ENCODE assay signal across 12 mouse cellular contexts in the genomic region with DNA sequence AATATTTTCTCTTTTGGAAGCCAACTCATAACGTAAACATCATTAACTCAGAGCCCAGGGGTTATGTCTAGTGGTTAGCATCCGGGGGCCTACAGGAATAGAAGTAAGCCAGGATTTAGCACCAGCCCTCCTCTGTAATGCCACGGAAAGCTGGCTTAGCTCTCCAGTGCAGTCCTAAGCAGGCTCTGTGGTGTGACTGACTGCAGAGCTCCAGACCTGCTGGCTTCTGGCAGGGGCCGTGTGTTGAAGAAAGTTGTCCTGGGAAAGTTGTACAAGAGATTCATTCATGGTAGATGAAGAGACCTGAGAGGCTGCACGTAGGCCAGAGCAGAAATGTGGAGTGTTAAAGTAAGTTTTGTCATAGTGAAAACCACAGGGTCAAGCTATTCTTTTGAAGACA. TPM values are rescaled to one million over a fixed set of nuclear protein-coding genes. Genes with fewer than 3 reads are reported as not detected.
DNase-seq lines count a peak whose midpoint lies in the region; ATAC-seq and TF ChIP-seq lines count a peak whose summit lies in the region.
"Had no signal": no experiment of that assay in that cellular context is flagged by ENCODE, and none has a peak within 500 bp of the region (broad histone marks: within the 10 kb centered on the region; RNA-seq: fewer than 3 reads in every experiment).

No protein-coding gene starts in this region.

- TF ChIP-seq POLR2A in kidney, adult 2 months (IDR thresholded peaks at IDR 0.05; ENCODE audit: low read depth, low read length) = no peak

- peak overlapping the region; percentile 78 for H3K27ac ChIP-seq in kidney, adult 2 months (ENCODE audit: insufficient read depth, low read depth, low read length)
- H3K27ac ChIP-seq in embryonic facial prominence, embryonic 10.5 days (replicated peaks) = no peak overlapping the region
- H3K27ac ChIP-seq in intestine, embryonic 15.5 days = peak overlapping the region; percentile 54; the same call in 1 of the 2 replicates
- H3K27ac ChIP-seq: forebrain, embryonic 13.5 days had no signal

- no peaks in the 10 kb centered on the region for H3K36me3 ChIP-seq in kidney, adult 2 months (ENCODE audit: control insufficient read depth, insufficient read depth, low read length)
- H3K36me3 ChIP-seq in embryonic facial prominence, embryonic 10.5 days (replicated peaks) = no peaks in the 10 kb centered on the region
- H3K36me3 ChIP-seq in intestine, embryonic 15.5 days = no peaks in the 10 kb centered on the region

- DNase-seq in kidney, adult 2 months = no peak
- no peak for DNase-seq in kidney, postnatal 25 days
- peak; percentile 34 for DNase-seq in Muller cell, postnatal 12 days (ENCODE audit: inconsistent ontology term)
- peak; percentile 24 for DNase-seq in embryonic facial prominence, embryonic 10.5 days (ENCODE audit: low spot score)
- DNase-seq in embryo, embryonic 10 days (ENCODE audit: low spot score) = no peak
- no peak for DNase-seq in layer of hippocampus, postnatal 25 days (ENCODE audit: extremely low spot score in 1 of 2, low spot score in 1 of 2)
- DNase-seq: thymus, postnatal 14 days had no signal

- 44% methylated on average over 5 of the region's 5 CpGs for WGBS in kidney, adult 2 months
- 28% methylated on average over 5 of the region's 5 CpGs for WGBS in embryonic facial prominence, embryonic 10.5 days
- WGBS in intestine, embryonic 15.5 days = 24% methylated on average over 5 of the region's 5 CpGs

- no peak for TF ChIP-seq CTCF in kidney, adult 2 months (conservative IDR thresholded peaks at IDR 0.05; ENCODE audit: insufficient read depth, insufficient read length, low read depth, low read length)

- H3K27me3 ChIP-seq in kidney, adult 2 months (replicated peaks; ENCODE audit: control insufficient read depth, insufficient read depth, low read length) = no peaks in the 10 kb centered on the region
- peaks cover 8% of the 10 kb centered on the region; the same call in 1 of the 2 replicates for H3K27me3 ChIP-seq in embryonic facial prominence, embryonic 10.5 days (replicated peaks; ENCODE audit: low read depth, poor library complexity, severe bottlenecking)
- H3K27me3 ChIP-seq in intestine, embryonic 15.5 days (replicated peaks) = no peaks in the 10 kb centered on the region
- H3K27me3 ChIP-seq: forebrain, embryonic 13.5 days had no signal

- H3K4me3 ChIP-seq in kidney, adult 2 months (ENCODE audit: insufficient read depth, low read depth, low read length) = no peak overlapping the region
- no peak overlapping the region for H3K4me3 ChIP-seq in embryonic facial prominence, embryonic 10.5 days
- no peak overlapping the region for H3K4me3 ChIP-seq in intestine, embryonic 15.5 days (replicated peaks)
- H3K4me3 ChIP-seq: forebrain, embryonic 13.5 days had no signal

- peaks cover 9% of the 10 kb centered on the region for H3K4me1 ChIP-seq in kidney, adult 2 months (ENCODE audit: control insufficient read depth, insufficient read depth, low read length)
- H3K4me1 ChIP-seq in embryonic facial prominence, embryonic 10.5 days = peaks cover 4% of the 10 kb centered on the region
- peaks cover 4% of the 10 kb centered on the region; the same call in 1 of the 2 replicates for H3K4me1 ChIP-seq in intestine, embryonic 15.5 days (replicated peaks)
- H3K4me1 ChIP-seq: forebrain, embryonic 13.5 days had no signal

- H3K9me3 ChIP-seq in embryonic facial prominence, embryonic 10.5 days = no peaks in the 10 kb centered on the region
- no peaks in the 10 kb centered on the region for H3K9me3 ChIP-seq in intestine, embryonic 15.5 days
- H3K9me3 ChIP-seq: forebrain, embryonic 13.5 days had no signal

- H3K9ac ChIP-seq in intestine, embryonic 15.5 days = no peak overlapping the region
- H3K9ac ChIP-seq: forebrain, embryonic 13.5 days had no signal

- 0 out of 2 replicates have a peak, but pooled peaks have one; percentile 24 for ATAC-seq in intestine, embryonic 15.5 days
- no peak for ATAC-seq in frontal cortex, adult (ENCODE audit: low TSS enrichment)
- ATAC-seq: forebrain, embryonic 13.5 days had no signal

- H3K4me2 ChIP-seq in intestine, embryonic 15.5 days (replicated peaks) = no peak overlapping the region
- H3K4me2 ChIP-seq: forebrain, embryonic 13.5 days had no signal

RNA-seq across cellular contexts. Expression of gene Me1, which starts 5.5 kb away (rescaled TPM):
- polyA plus RNA-seq in kidney, adult 2 months (2012; rRNA removed) = 150 and 153 TPM in 2 replicates
- 10.1 and 12.0 TPM in 2 replicates for polyA plus RNA-seq in embryonic facial prominence, embryonic 10.5 days (2016; fragmentation: Nextera tagmentation; extraction: Ambion mirVana)
- polyA plus RNA-seq in intestine, embryonic 15.5 days (2015; fragmentation: Nextera tagmentation; extraction: Ambion mirVana) = 21.2 and 22.9 TPM in 2 replicates
- 10 to 100 TPM; 65.7 to 68.1 TPM for total RNA-seq in layer of hippocampus, postnatal 25 days (2021)

RNA-seq across cellular contexts. Expression of gene Prss35, which starts 42.2 kb away (rescaled TPM):
- polyA plus RNA-seq in kidney, adult 2 months (2012; rRNA removed) = 0.20 and 0.87 TPM in 2 replicates
- polyA plus RNA-seq in embryonic facial prominence, embryonic 10.5 days (2016; fragmentation: Nextera tagmentation; extraction: Ambion mirVana) = 1.7 and 3.0 TPM in 2 replicates
- polyA plus RNA-seq in intestine, embryonic 15.5 days (2015; fragmentation: Nextera tagmentation; extraction: Ambion mirVana) = 14.3 and 16.4 TPM in 2 replicates
- 1 to 10 TPM; 6.5 to 7.7 TPM for total RNA-seq in layer of hippocampus, postnatal 25 days (2021)
- total RNA-seq: megakaryocyte-erythroid progenitor cell, adult 5-6 weeks had no signal
- polyA plus RNA-seq: small intestine, adult 2 months had no signal

Comparison
In these comparisons a context has a peak if more than half of its experiments do, and no peak if none do; other contexts are left out.
1. DNase-seq: peak in Muller cell, postnatal 12 days (single experiment) and embryonic facial prominence, embryonic 10.5 days (single experiment); none in kidney, adult 2 months (single experiment), kidney, postnatal 25 days (0 of 2), embryo, embryonic 10 days (single experiment) and layer of hippocampus, postnatal 25 days (0 of 2).